Mouse (Mus musculus) testis, adult 2 months (tissue): ENCODE results near the gene Gnai1.

Experiments
- CTCF ChIP-seq: fragments of 200-500 bp; IDR thresholded peaks from 2 replicates; pipeline ENCODE4 v1.5.1; 2012; ENCODE audit warnings: low read depth, mild to moderate bottlenecking, inconsistent platforms, low read length, moderate library complexity; ENCODE audit not compliant: control insufficient read depth, insufficient read depth, insufficient replicate concordance
- POLR2A ChIP-seq: fragments of 200-500 bp; IDR thresholded peaks from 2 replicates; pipeline ENCODE4 v1.6.1; 2012; ENCODE audit warnings: low read depth, mild to moderate bottlenecking, inconsistent platforms, low read length, moderate library complexity; ENCODE audit not compliant: control insufficient read depth

DNA sequence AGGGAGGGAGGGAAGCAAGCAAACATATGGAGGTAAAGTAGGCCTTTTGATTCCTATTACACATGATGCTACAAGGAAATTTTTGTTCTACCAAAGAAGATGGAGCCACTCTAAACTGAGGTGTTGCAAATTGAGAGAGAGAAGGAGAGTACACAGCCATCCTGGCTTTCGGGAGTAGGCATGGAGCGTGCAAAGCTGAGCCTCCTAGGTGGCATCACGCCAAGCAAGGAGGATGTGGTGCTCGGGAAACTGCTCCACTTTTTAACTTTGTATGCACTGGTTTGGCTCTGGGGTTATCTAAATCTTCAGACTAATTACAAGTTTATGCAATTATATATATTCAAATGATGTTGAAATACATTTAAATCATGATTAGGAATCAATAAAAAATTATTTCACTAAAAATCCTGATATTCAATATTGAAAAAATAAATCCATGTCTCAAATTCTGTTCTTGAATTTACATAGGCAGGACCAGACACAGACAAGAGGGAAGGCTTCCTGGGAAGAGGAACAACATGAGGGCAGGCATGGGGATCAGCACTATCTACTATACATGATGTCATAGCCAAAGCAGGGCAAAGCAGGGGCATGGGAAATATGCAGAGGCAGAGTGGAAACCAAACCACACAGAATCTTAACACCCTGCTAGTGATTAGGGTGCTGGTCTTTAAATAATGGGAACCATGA lies 17.2 kb downstream of the Gnai1 start:
- TF ChIP-seq CTCF (no peak), POLR2A (no peak)
